Mouse (Mus musculus): ENCODE measurements at regions not wholly inside any gene's neighbourhood (a gene's known extent, or its start where the extent isn't known, plus 50 kb on each side); places are given as distances from the start of the nearest gene placed in this dataset.

DNA sequence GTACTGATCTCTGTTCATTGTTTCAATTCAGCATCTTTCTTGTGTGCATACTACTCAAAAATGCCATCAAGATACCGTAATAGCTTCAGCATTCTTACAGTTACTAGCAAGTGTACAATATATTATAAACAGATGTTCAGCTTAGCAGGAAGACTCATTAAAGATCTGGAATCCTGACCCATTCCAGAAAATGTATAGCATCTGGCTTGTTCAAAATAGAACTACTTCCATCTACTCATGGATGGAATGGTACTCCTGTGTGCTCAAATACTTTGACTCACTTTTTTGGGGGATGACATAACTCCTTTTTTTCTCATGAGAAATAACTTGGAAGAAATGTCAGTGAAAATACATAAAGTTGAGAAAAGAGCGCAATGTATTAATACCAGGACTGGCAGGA is 291.2 kb upstream of the Manea start:
- WGBS = 85% methylated on average over 2 of the region's 2 CpGs
- no peak for DNase-seq (ENCODE audit: low spot score, missing footprints)
- Histone ChIP-seq H3K36me3 (ENCODE audit: control insufficient read depth, insufficient read depth, low read length) (no peaks in the 10 kb centered on the region), H3K9me3 (ENCODE audit: control insufficient read depth, low read length) (no peaks in the 10 kb centered on the region), H3K27ac (ENCODE audit: low read depth, low read length) (no peak overlapping the region), H3K4me3 (ENCODE audit: low read depth, low read length) (no peak overlapping the region), H3K27me3 (ENCODE audit: control insufficient read depth, insufficient read depth, low read length) (no peaks in the 10 kb centered on the region), H3K4me2 (no peak overlapping the region), H3K9ac (ENCODE audit: low read length) (no peak overlapping the region), H3K4me1 (ENCODE audit: control insufficient read depth, insufficient read depth, low read length) (no peaks in the 10 kb centered on the region)
- ATAC-seq (ENCODE audit: low FRiP score) = no peak

GRCm38 (mm10) chr4:26630553-26631206 is 284.0 kb upstream of the Manea start:
- no peak overlapping the region for H3K27ac ChIP-seq (ENCODE audit: low read depth, low read length)
- H3K9ac ChIP-seq (ENCODE audit: low read length) = no peak overlapping the region
- no peak overlapping the region for H3K4me3 ChIP-seq (ENCODE audit: low read depth, low read length)
- H3K4me1 ChIP-seq (ENCODE audit: control insufficient read depth, insufficient read depth, low read length) = no peaks in the 10 kb centered on the region
- no peaks in the 10 kb centered on the region for H3K27me3 ChIP-seq (ENCODE audit: control insufficient read depth, insufficient read depth, low read length)
- H3K9me3 ChIP-seq (ENCODE audit: control insufficient read depth, low read length) = no peaks in the 10 kb centered on the region
- H3K36me3 ChIP-seq (ENCODE audit: control insufficient read depth, insufficient read depth, low read length) = no peaks in the 10 kb centered on the region
- WGBS = 67% methylated on average over 1 of the region's 1 CpGs
- H3K4me2 ChIP-seq = no peak overlapping the region
- ATAC-seq (ENCODE audit: low FRiP score) = no peak
- no peak for DNase-seq (ENCODE audit: low spot score, missing footprints)

DNA sequence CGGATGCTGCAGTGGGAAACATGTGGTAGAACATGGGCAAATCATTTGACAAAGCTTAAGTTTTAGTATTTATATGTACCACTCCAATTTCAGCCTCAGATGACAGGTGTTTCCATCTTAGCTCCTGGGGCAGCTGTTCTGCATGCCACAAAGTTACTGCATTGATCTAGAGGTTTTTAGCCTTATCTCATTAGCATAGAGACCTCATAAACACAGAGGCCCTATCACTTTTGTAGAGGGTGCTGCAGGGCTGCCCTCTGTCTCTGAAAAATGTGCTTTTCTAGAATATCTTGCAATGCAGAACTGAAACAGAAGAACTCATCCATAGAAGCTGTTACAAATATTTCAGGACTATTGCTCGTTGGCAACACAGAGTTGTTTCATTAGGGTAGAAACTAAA is 283.0 kb upstream of the Manea start:
- no peak overlapping the region for H3K4me3 ChIP-seq (ENCODE audit: low read depth, low read length)

DNA sequence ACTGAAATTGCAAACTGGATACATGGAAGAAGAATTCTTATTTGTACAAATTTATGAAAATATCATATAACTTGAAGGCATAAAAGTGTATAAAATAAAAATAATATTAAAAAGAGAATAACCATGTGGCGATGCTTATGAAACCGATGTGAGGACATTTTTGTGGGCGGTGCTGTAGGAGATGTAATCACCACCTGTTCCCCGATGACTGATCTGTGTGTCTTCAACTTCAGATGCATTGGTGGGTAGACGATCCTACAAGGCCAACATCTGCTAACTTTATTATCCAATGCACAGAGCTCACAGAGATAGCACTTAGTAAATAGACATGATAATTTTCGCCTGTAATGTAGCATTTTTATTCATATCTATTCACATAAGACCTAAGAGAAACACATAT is 281.1 kb upstream of the Manea start:
- no peak for ATAC-seq (ENCODE audit: low FRiP score)
- 93% methylated on average over 6 of the region's 6 CpGs for WGBS

More for the DNA sequence above, 283.0 kb upstream of the Manea start:
- Histone ChIP-seq H3K27ac (ENCODE audit: low read depth, low read length) (no peak overlapping the region), H3K9ac (ENCODE audit: low read length) (no peak overlapping the region), H3K4me1 (ENCODE audit: control insufficient read depth, insufficient read depth, low read length) (no peaks in the 10 kb centered on the region), H3K36me3 (ENCODE audit: control insufficient read depth, insufficient read depth, low read length) (no peaks in the 10 kb centered on the region), H3K27me3 (ENCODE audit: control insufficient read depth, insufficient read depth, low read length) (no peaks in the 10 kb centered on the region), H3K4me2 (no peak overlapping the region), H3K9me3 (ENCODE audit: control insufficient read depth, low read length) (no peaks in the 10 kb centered on the region)
- 92% methylated on average over 2 of the region's 2 CpGs for WGBS
- DNase-seq (ENCODE audit: low spot score, missing footprints) = no peak
- no peak for ATAC-seq (ENCODE audit: low FRiP score)

DNA sequence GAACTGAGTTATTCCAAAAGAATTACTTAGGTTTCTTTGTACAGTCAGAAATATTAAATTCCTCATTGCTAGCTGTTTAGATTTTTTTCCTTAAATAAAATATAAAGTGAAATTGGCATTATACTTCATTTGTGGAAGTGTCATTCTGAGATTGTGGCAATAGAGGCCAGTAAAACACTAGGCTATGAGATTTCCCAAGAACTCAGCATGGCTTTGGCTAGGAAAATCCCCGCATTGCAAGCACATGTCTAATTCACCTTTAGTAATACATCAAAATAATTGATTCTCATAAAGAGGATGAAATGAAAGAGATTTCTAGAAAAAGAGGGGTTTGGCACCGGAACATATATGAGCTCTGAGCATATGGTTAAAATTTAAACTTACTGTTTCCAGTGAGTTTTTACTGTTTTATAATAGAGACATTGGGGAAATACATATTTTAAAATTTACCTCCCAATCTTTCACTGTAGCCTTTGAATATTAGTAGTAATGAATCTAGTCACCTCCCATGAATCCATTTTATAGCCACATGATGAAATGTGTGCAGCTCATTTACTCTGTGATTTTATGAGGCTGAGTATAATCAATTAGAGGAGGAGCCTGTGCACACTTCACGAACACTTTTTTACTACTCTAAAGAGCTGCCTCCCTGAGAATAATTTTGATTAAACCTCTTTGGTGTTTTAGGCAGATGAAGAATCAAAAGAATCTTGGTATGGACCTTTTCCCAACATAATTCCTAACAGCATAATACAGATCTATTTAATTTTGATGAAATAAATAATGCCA is 242.6 kb upstream of the Manea start:
- no peaks in the 10 kb centered on the region for H3K9me3 ChIP-seq (ENCODE audit: control insufficient read depth, low read length)
- H3K27me3 ChIP-seq (ENCODE audit: control insufficient read depth, insufficient read depth, low read length) = no peaks in the 10 kb centered on the region
- no peak for ATAC-seq (ENCODE audit: low FRiP score)
- H3K9ac ChIP-seq (ENCODE audit: low read length) = no peak overlapping the region
- H3K36me3 ChIP-seq (ENCODE audit: control insufficient read depth, insufficient read depth, low read length) = no peaks in the 10 kb centered on the region
- WGBS = 83% methylated on average over 3 of the region's 3 CpGs
- no peak overlapping the region for H3K27ac ChIP-seq (ENCODE audit: low read depth, low read length)
- H3K4me2 ChIP-seq = no peak overlapping the region
- no peak for DNase-seq (ENCODE audit: low spot score, missing footprints)
- H3K4me1 ChIP-seq (ENCODE audit: control insufficient read depth, insufficient read depth, low read length) = no peaks in the 10 kb centered on the region
- no peak overlapping the region for H3K4me3 ChIP-seq (ENCODE audit: low read depth, low read length)

More for the DNA sequence above, 281.1 kb upstream of the Manea start:
- Histone ChIP-seq H3K9me3 (ENCODE audit: control insufficient read depth, low read length) (no peaks in the 10 kb centered on the region), H3K9ac (ENCODE audit: low read length) (no peak overlapping the region), H3K4me2 (no peak overlapping the region), H3K27me3 (ENCODE audit: control insufficient read depth, insufficient read depth, low read length) (no peaks in the 10 kb centered on the region), H3K4me3 (ENCODE audit: low read depth, low read length) (no peak overlapping the region), H3K27ac (ENCODE audit: low read depth, low read length) (no peak overlapping the region), H3K36me3 (ENCODE audit: control insufficient read depth, insufficient read depth, low read length) (no peaks in the 10 kb centered on the region), H3K4me1 (ENCODE audit: control insufficient read depth, insufficient read depth, low read length) (no peaks in the 10 kb centered on the region)
- no peak for DNase-seq (ENCODE audit: low spot score, missing footprints)

GRCm38 (mm10) chr4:26555690-26556089 is 209.0 kb upstream of the Manea start:
- 86% methylated on average over 3 of the region's 3 CpGs for WGBS
- ATAC-seq (ENCODE audit: low FRiP score) = no peak
- no peaks in the 10 kb centered on the region for H3K36me3 ChIP-seq (ENCODE audit: control insufficient read depth, insufficient read depth, low read length)

GRCm38 (mm10) chr4:26543833-26544232 is 197.1 kb upstream of the Manea start:
- no peak overlapping the region for H3K9ac ChIP-seq (ENCODE audit: low read length)
- H3K27me3 ChIP-seq (ENCODE audit: control insufficient read depth, insufficient read depth, low read length) = no peaks in the 10 kb centered on the region
- no peak overlapping the region for H3K4me2 ChIP-seq
- ATAC-seq (ENCODE audit: low FRiP score) (peak; percentile 69; the same call in 1 of the 2 replicates), DNase-seq (ENCODE audit: low spot score, missing footprints) (peak; percentile 88)
- H3K4me3 ChIP-seq (ENCODE audit: low read depth, low read length) = no peak overlapping the region
- no peaks in the 10 kb centered on the region for H3K36me3 ChIP-seq (ENCODE audit: control insufficient read depth, insufficient read depth, low read length)
- 40% methylated on average over 1 of the region's 1 CpGs for WGBS
- H3K27ac ChIP-seq (ENCODE audit: low read depth, low read length) = no peak overlapping the region
- H3K4me1 ChIP-seq (ENCODE audit: control insufficient read depth, insufficient read depth, low read length) = no peaks in the 10 kb centered on the region
- H3K9me3 ChIP-seq (ENCODE audit: control insufficient read depth, low read length) = no peaks in the 10 kb centered on the region

More at GRCm38 (mm10) chr4:26555690-26556089, 209.0 kb upstream of the Manea start:
- no peak overlapping the region for H3K4me3 ChIP-seq (ENCODE audit: low read depth, low read length)
- no peaks in the 10 kb centered on the region for H3K27me3 ChIP-seq (ENCODE audit: control insufficient read depth, insufficient read depth, low read length)
- H3K27ac ChIP-seq (ENCODE audit: low read depth, low read length) = no peak overlapping the region
- no peak for DNase-seq (ENCODE audit: low spot score, missing footprints)
- H3K4me2 ChIP-seq = no peak overlapping the region
- no peaks in the 10 kb centered on the region for H3K9me3 ChIP-seq (ENCODE audit: control insufficient read depth, low read length)
- H3K4me1 ChIP-seq (ENCODE audit: control insufficient read depth, insufficient read depth, low read length) = no peaks in the 10 kb centered on the region
- H3K9ac ChIP-seq (ENCODE audit: low read length) = no peak overlapping the region

GRCm38 (mm10) chr4:26542511-26542910 is 195.8 kb upstream of the Manea start:
- no peaks in the 10 kb centered on the region for H3K9me3 ChIP-seq (ENCODE audit: control insufficient read depth, low read length)
- H3K4me3 ChIP-seq (ENCODE audit: low read depth, low read length) = no peak overlapping the region
- WGBS = 74% methylated on average over 2 of the region's 2 CpGs
- no peak for DNase-seq (ENCODE audit: low spot score, missing footprints)
- H3K36me3 ChIP-seq (ENCODE audit: control insufficient read depth, insufficient read depth, low read length) = no peaks in the 10 kb centered on the region
- ATAC-seq (ENCODE audit: low FRiP score) = no peak
- no peak overlapping the region for H3K27ac ChIP-seq (ENCODE audit: low read depth, low read length)
- H3K4me1 ChIP-seq (ENCODE audit: control insufficient read depth, insufficient read depth, low read length) = no peaks in the 10 kb centered on the region
- H3K4me2 ChIP-seq = no peak overlapping the region
- no peaks in the 10 kb centered on the region for H3K27me3 ChIP-seq (ENCODE audit: control insufficient read depth, insufficient read depth, low read length)
- H3K9ac ChIP-seq (ENCODE audit: low read length) = no peak overlapping the region

GRCm38 (mm10) chr4:26508004-26508403 is 161.3 kb upstream of the Manea start:
- Histone ChIP-seq H3K36me3 (ENCODE audit: control insufficient read depth, insufficient read depth, low read length) (no peaks in the 10 kb centered on the region), H3K9me3 (ENCODE audit: control insufficient read depth, low read length) (no peaks in the 10 kb centered on the region), H3K27me3 (ENCODE audit: control insufficient read depth, insufficient read depth, low read length) (no peaks in the 10 kb centered on the region), H3K27ac (ENCODE audit: low read depth, low read length) (no peak overlapping the region), H3K4me2 (no peak overlapping the region), H3K9ac (ENCODE audit: low read length) (no peak overlapping the region), H3K4me1 (ENCODE audit: control insufficient read depth, insufficient read depth, low read length) (no peaks in the 10 kb centered on the region), H3K4me3 (ENCODE audit: low read depth, low read length) (no peak overlapping the region)
- no peak for ATAC-seq (ENCODE audit: low FRiP score)
- 86% methylated on average over 5 of the region's 5 CpGs for WGBS
- no peak for DNase-seq (ENCODE audit: low spot score, missing footprints)
